Mouse (Mus musculus): ENCODE data around the gene Sergef.
"Not testable (repeated sequence)": the region's sequence is repeated elsewhere in the genome, so short reads cannot be mapped to it uniquely, and the experiment has no call there.

The Sergef gene

DNA sequence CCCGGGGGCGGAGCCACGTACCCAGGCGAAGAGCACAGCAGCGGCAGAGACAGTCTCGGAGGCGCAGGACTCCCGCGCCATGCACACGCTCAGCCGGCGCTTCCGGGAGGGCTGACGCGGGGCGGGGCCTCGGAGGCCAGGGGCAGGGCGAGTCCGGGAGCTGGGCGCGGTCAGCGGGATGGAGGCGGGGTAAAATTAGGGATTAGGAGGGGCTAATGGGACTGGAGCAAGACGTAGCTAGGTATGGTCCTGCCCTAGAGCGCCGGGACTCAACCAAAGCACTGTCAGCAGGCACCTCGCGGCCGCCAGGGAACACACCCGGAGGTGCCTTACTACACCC is at the start of gene Sergef:
Sergef (minus strand) TSS at position 116 of the 340 bp plus-strand sequence.
- in situ Hi-C loops (cut with MboI; ENCODE audit: low pct_unique_long_range_greater_than_20kb in 1 of 2, low sequenced_read_pairs in 2 of 2, unreplicated experiment in 1 of 2) = no loop called here

- in situ Hi-C loops (cut with MboI; ENCODE audit: low pct_unique_long_range_greater_than_20kb in 1 of 2, low sequenced_read_pairs in 2 of 2, unreplicated experiment in 1 of 2) = no loop called here
Measured at GRCm38 (mm10) chr7:46686827-46687226, 47.2 kb upstream of the Sergef start.

DNA sequence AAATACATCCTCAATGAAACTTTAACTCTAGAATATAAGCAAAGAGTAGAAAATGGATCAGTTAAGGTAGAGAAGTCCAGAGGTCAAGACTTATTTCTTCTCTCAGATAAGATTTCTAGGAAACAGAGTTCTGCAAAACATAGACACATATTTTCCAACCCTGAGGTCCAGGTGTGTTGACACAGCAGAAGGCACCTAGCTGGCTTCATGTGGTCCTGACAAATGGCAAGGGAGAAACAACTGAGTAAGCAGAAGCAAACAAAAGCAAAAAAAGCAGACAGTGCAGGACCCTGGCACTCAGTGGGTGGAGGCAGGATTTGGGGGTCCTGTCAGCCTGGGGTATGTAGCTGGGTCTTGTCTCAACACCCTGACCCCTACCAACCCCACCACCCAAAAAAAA is 41.1 kb upstream of the Sergef start:
- in situ Hi-C loops (cut with MboI; ENCODE audit: low pct_unique_long_range_greater_than_20kb in 1 of 2, low sequenced_read_pairs in 2 of 2, unreplicated experiment in 1 of 2) = no loop called here

DNA sequence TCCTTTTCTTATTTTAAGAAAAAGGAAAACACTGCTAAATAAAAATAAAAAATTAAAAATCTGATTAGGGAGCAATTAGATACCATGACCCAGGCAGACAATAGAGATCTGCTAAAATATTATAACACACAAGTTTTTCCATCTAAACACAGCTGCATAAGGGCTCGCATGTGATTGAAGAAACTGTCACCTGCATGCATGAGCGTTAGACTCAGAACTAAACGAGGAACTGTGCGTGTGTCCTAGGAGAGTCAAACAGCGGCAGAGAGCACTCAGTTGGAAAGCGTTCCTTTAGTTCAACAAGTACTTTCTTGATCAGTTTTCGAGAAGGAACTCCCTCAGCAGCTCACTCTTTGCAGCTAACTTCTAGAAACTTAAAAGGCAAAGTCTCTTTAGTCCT is 39.4 kb upstream of the Sergef start:
- in situ Hi-C loops (cut with MboI; ENCODE audit: low pct_unique_long_range_greater_than_20kb in 1 of 2, low sequenced_read_pairs in 2 of 2, unreplicated experiment in 1 of 2) = not testable (repeated sequence)

GRCm38 (mm10) chr7:46678417-46678816 is 38.8 kb upstream of the Sergef start:
- in situ Hi-C loops (cut with MboI; ENCODE audit: low pct_unique_long_range_greater_than_20kb in 1 of 2, low sequenced_read_pairs in 2 of 2, unreplicated experiment in 1 of 2) = no loop called here

- in situ Hi-C loops (cut with MboI; ENCODE audit: low pct_unique_long_range_greater_than_20kb in 1 of 2, low sequenced_read_pairs in 2 of 2, unreplicated experiment in 1 of 2) = no loop called here
Measured at GRCm38 (mm10) chr7:46676808-46677360, 37.3 kb upstream of the Sergef start.

DNA sequence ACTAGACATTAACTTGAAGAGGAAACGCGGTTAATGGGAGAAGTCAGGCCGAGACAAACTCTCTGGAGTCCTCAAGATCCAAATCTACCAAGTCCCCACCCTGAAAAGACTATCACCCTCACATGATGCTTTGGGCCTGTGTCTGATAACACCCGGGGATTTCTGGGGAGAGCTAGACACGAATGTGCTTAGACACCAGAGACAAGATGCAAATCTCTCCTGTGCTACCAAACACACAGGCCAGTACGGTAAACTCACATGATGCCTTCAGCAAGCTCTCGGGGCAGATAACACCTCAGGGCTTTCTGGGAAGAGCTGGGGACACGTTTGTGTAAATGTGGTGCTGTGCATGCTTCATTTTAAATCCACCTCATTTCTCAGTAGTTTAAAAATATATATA is 36.3 kb upstream of the Sergef start:
- in situ Hi-C loops (cut with MboI; ENCODE audit: low pct_unique_long_range_greater_than_20kb in 1 of 2, low sequenced_read_pairs in 2 of 2, unreplicated experiment in 1 of 2) = no loop called here

- in situ Hi-C loops (cut with MboI; ENCODE audit: low pct_unique_long_range_greater_than_20kb in 1 of 2, low sequenced_read_pairs in 2 of 2, unreplicated experiment in 1 of 2) = no loop called here
Measured at GRCm38 (mm10) chr7:46675061-46675460, 35.5 kb upstream of the Sergef start.

GRCm38 (mm10) chr7:46672160-46672672 is 32.6 kb upstream of the Sergef start, which contains the start of gene Tph1:
TSS of gene Tph1 (minus strand) at chr7:46672537.
- in situ Hi-C loops (cut with MboI; ENCODE audit: low pct_unique_long_range_greater_than_20kb in 1 of 2, low sequenced_read_pairs in 2 of 2, unreplicated experiment in 1 of 2) = no loop called here

DNA sequence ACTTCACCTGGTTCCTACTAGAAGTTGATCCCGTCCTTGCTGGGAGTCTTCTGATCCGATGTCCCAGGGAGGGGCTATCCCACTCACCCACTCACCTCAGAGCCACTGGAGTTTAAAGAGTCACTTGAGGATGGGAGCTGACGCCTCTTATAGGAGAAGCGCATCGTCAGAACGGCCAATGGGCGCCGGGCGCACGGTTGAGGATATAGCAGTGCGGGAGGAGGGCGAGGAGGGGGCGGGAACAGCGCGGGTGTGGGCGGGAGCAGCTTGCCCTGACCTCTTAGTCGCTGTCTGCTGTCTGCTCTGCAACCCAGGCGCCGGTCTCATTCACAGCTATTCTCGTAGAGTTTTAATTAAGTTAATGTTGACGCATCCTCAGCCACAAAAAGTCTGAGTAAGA is 27.6 kb upstream of the Sergef start:
- in situ Hi-C loops (cut with MboI; ENCODE audit: low pct_unique_long_range_greater_than_20kb in 1 of 2, low sequenced_read_pairs in 2 of 2, unreplicated experiment in 1 of 2) = no loop called here

GRCm38 (mm10) chr7:46665236-46665635 is 25.6 kb upstream of the Sergef start:
- in situ Hi-C loops (cut with MboI; ENCODE audit: low pct_unique_long_range_greater_than_20kb in 1 of 2, low sequenced_read_pairs in 2 of 2, unreplicated experiment in 1 of 2) = no loop called here

DNA sequence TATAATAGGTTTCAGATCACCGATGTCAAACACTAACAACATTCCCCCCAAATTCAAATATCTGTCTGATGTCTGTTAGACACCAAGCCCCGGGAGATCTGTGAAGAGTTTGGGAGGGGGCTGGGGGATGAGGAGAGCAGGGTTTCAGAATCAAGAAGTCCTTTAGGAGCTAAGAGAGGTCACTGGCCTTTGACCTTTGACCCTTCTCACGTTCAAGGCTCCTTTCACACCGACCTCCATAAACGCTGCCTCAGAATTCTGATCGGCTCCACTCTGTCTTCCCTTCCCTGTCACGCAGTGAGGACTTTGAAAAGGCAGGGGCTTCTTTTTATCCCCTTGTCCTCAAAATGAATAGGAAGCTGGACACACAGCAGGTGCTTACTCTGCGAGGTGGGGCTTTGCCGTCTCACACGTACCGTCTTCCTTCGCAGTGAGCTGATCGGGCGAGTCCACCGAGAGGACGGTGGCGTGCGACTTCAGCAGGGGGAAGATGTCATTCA is 22.0 kb upstream of the Sergef start:
- in situ Hi-C loops (cut with MboI; ENCODE audit: low pct_unique_long_range_greater_than_20kb in 1 of 2, low sequenced_read_pairs in 2 of 2, unreplicated experiment in 1 of 2) = no loop called here

DNA sequence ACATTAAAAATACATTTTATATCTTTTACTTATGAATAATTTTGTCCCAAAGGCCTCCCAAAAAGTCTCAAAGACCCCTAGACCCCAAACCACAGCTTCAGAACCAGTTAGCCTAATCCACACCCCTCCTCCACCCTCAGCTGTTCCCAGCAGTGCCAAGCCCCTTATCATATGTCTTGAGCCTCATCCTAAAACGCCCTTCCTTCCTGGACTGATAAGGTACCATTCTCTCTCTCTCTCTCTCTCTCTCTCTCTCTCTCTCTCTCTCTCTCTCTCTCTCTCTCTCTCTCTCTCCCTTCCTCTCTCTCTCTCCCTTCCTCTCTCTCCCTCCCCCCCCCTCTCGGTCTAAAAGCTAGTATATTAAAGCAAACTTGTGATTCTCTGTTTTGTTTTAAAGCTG is 12.7 kb upstream of the Sergef start:
- in situ Hi-C loops (cut with MboI; ENCODE audit: low pct_unique_long_range_greater_than_20kb in 1 of 2, low sequenced_read_pairs in 2 of 2, unreplicated experiment in 1 of 2) = no loop called here

GRCm38 (mm10) chr7:46650231-46650630 is 10.6 kb upstream of the Sergef start:
- in situ Hi-C loops (cut with MboI; ENCODE audit: low pct_unique_long_range_greater_than_20kb in 1 of 2, low sequenced_read_pairs in 2 of 2, unreplicated experiment in 1 of 2) = not testable (repeated sequence)

GRCm38 (mm10) chr7:46648431-46649140 is 9.0 kb upstream of the Sergef start:
- in situ Hi-C loops (cut with MboI; ENCODE audit: low pct_unique_long_range_greater_than_20kb in 1 of 2, low sequenced_read_pairs in 2 of 2, unreplicated experiment in 1 of 2) = no loop called here

GRCm38 (mm10) chr7:46643172-46643571 is 3.6 kb upstream of the Sergef start:
- in situ Hi-C loops (cut with MboI; ENCODE audit: low pct_unique_long_range_greater_than_20kb in 1 of 2, low sequenced_read_pairs in 2 of 2, unreplicated experiment in 1 of 2) = no loop called here

DNA sequence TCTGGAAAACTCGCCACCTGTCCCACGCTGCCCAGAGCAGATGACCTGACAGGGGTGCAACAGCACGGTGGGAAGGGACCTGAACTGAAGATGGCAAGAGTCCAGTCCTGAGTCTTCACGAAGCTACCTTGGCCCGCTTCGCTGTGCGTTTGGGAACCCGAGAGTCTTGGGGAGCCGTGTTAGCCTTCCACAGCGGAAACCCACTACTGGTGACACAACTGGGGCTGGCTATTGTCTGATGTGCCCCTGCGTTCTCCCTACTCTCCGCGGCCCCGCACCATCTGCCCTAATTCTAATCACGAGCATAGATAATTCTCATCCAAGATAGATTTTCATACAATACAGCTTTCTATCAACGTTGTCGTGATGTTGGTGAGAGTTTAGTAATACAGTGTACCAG is 455 bp upstream of the Sergef start:
- in situ Hi-C loops (cut with MboI; ENCODE audit: low pct_unique_long_range_greater_than_20kb in 1 of 2, low sequenced_read_pairs in 2 of 2, unreplicated experiment in 1 of 2) = no loop called here

GRCm38 (mm10) chr7:46638889-46639691 is 517 bp downstream of the Sergef start:
- in situ Hi-C loops (cut with MboI; ENCODE audit: low pct_unique_long_range_greater_than_20kb in 1 of 2, low sequenced_read_pairs in 2 of 2, unreplicated experiment in 1 of 2) = no loop called here

DNA sequence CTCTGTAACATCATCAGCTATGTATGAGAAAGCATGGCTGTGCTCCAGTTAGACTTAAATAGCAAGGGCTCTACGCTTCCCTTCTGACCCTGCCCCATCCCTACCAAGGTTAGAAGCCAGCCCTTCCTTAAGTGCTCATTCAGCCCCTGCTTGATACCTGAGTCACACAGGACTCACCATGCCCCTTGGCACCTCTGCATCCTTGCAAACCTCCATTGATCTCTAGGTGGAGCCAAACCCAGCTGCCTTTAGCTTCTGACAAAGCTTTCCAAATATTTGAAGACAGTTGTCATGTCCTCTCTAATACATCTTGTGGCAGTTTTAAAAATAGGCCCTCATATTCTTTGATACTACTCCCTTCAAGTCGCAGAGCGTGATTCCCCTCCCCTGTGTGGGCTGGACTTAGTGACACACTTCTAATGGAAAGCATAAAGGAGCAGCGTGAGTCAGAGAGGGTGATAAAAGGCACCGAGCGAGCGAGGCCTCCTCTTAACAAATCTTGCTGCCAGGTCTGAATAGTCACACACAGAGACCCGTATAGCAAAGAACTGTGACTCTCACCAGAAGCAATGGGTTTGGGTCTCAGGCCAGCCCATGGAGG is 11.1 kb downstream of the Sergef start:
- in situ Hi-C loops (cut with MboI; ENCODE audit: low pct_unique_long_range_greater_than_20kb in 1 of 2, low sequenced_read_pairs in 2 of 2, unreplicated experiment in 1 of 2) = no loop called here
